Mouse (Mus musculus): ENCODE data around the gene Leng8. TPM values are rescaled to one million over a fixed set of nuclear protein-coding genes. Genes with fewer than 3 reads are reported as not detected.

Leng8 gene
- polyA plus RNA-seq, 1 experiment = 372 TPM

- no peak for TF ChIP-seq CTCF (IDR thresholded peaks at IDR 0.05; ENCODE audit: extremely low read depth, insufficient read length, insufficient replicate concordance, low read depth, low read length)
- TF ChIP-seq POLR2A (IDR thresholded peaks at IDR 0.05; ENCODE audit: low read depth, low read length) = no peak
- peak overlapping the region; percentile 100 for H3K27ac ChIP-seq (ENCODE audit: insufficient read depth, low read depth, low read length)
- WGBS = 59% methylated on average over 4 of the region's 4 CpGs
- H3K27me3 ChIP-seq (ENCODE audit: control insufficient read depth, insufficient read depth, low read length) = no peaks in the 10 kb centered on the region
- peak overlapping the region; percentile 86 for H3K4me3 ChIP-seq (ENCODE audit: low read depth, low read length)
- H3K4me1 ChIP-seq (ENCODE audit: control insufficient read depth, insufficient read depth, insufficient read length, low read length) = peaks cover 19% of the 10 kb centered on the region
- peaks cover 52% of the 10 kb centered on the region for H3K36me3 ChIP-seq (ENCODE audit: control insufficient read depth, insufficient read depth, low read length)
Measured at GRCm38 (mm10) chr7:4147836-4148235, 11.0 kb downstream of the Leng8 start.

- 12% methylated on average over 18 of the region's 18 CpGs for WGBS
- TF ChIP-seq CTCF (IDR thresholded peaks at IDR 0.05; ENCODE audit: extremely low read depth, insufficient read length, insufficient replicate concordance, low read depth, low read length) = 0 out of 2 replicates have a peak, but pooled peaks have one; percentile 8
- no peak; the same call in 1 of the 2 replicates for TF ChIP-seq POLR2A (IDR thresholded peaks at IDR 0.05; ENCODE audit: low read depth, low read length)
Measured at GRCm38 (mm10) chr7:4148341-4149208, 11.7 kb downstream of the Leng8 start.

GRCm38 (mm10) chr7:4149209-4150054 is 12.6 kb downstream of the Leng8 start:
- TF ChIP-seq CTCF (IDR thresholded peaks at IDR 0.05; ENCODE audit: extremely low read depth, insufficient read length, insufficient replicate concordance, low read depth, low read length) (no peak), POLR2A (IDR thresholded peaks at IDR 0.05; ENCODE audit: low read depth, low read length) (peak; percentile 74)
- WGBS = under 1% methylated on average over 64 of the region's 64 CpGs
- H3K36me3 ChIP-seq (ENCODE audit: control insufficient read depth, insufficient read depth, low read length) = peaks cover 36% of the 10 kb centered on the region

More at GRCm38 (mm10) chr7:4148341-4149208, 11.7 kb downstream of the Leng8 start:
- Histone ChIP-seq H3K4me1 (ENCODE audit: control insufficient read depth, insufficient read depth, insufficient read length, low read length) (peaks cover 19% of the 10 kb centered on the region), H3K27ac (ENCODE audit: insufficient read depth, low read depth, low read length) (peak overlapping the region; percentile 100), H3K4me3 (ENCODE audit: low read depth, low read length) (peak overlapping the region; percentile 86), H3K36me3 (ENCODE audit: control insufficient read depth, insufficient read depth, low read length) (peaks cover 44% of the 10 kb centered on the region), H3K27me3 (ENCODE audit: control insufficient read depth, insufficient read depth, low read length) (no peaks in the 10 kb centered on the region)

GRCm38 (mm10) chr7:4150059-4150541 is 13.3 kb downstream of the Leng8 start, which contains the start of gene Leng9:
Gene Leng9, minus strand, starts transcription at chr7:4150374.
- H3K27ac ChIP-seq (ENCODE audit: insufficient read depth, low read depth, low read length) = peak within 1 kb of the TSS; percentile 100
- TF ChIP-seq CTCF (IDR thresholded peaks at IDR 0.05; ENCODE audit: extremely low read depth, insufficient read length, insufficient replicate concordance, low read depth, low read length) = no peak
- TF ChIP-seq POLR2A (IDR thresholded peaks at IDR 0.05; ENCODE audit: low read depth, low read length) = peak; percentile 34; the same call in 1 of the 2 replicates
- under 1% methylated on average over 14 of the region's 14 CpGs for whole genome bisulfite sequencing
- no peaks in the 10 kb centered on the region for H3K27me3 ChIP-seq (ENCODE audit: control insufficient read depth, insufficient read depth, low read length)
- H3K4me1 ChIP-seq (ENCODE audit: control insufficient read depth, insufficient read depth, insufficient read length, low read length) = peaks cover 26% of the 10 kb centered on the region
- peak within 1 kb of the TSS; percentile 86 for H3K4me3 ChIP-seq (ENCODE audit: low read depth, low read length)
- H3K36me3 ChIP-seq (ENCODE audit: control insufficient read depth, insufficient read depth, low read length) = peaks cover 33% of the 10 kb centered on the region

More at GRCm38 (mm10) chr7:4149209-4150054, 12.6 kb downstream of the Leng8 start:
- H3K4me3 ChIP-seq (ENCODE audit: low read depth, low read length) = peak overlapping the region; percentile 86
- no peaks in the 10 kb centered on the region for H3K27me3 ChIP-seq (ENCODE audit: control insufficient read depth, insufficient read depth, low read length)
- H3K27ac ChIP-seq (ENCODE audit: insufficient read depth, low read depth, low read length) = peak overlapping the region; percentile 100
- H3K4me1 ChIP-seq (ENCODE audit: control insufficient read depth, insufficient read depth, insufficient read length, low read length) = peaks cover 22% of the 10 kb centered on the region

GRCm38 (mm10) chr7:4150811-4151221 is 14.0 kb downstream of the Leng8 start:
- Histone ChIP-seq H3K36me3 (ENCODE audit: control insufficient read depth, insufficient read depth, low read length) (peaks cover 28% of the 10 kb centered on the region), H3K4me3 (ENCODE audit: low read depth, low read length) (peak overlapping the region; percentile 59), H3K27ac (ENCODE audit: insufficient read depth, low read depth, low read length) (peak overlapping the region; percentile 100), H3K27me3 (ENCODE audit: control insufficient read depth, insufficient read depth, low read length) (no peaks in the 10 kb centered on the region), H3K4me1 (ENCODE audit: control insufficient read depth, insufficient read depth, insufficient read length, low read length) (peaks cover 26% of the 10 kb centered on the region)
- TF ChIP-seq CTCF (IDR thresholded peaks at IDR 0.05; ENCODE audit: extremely low read depth, insufficient read length, insufficient replicate concordance, low read depth, low read length) = no peak
- TF ChIP-seq POLR2A (IDR thresholded peaks at IDR 0.05; ENCODE audit: low read depth, low read length) = no peak; the same call in 1 of the 2 replicates
- 5% methylated on average over 14 of the region's 14 CpGs for WGBS

- TF ChIP-seq CTCF (IDR thresholded peaks at IDR 0.05; ENCODE audit: extremely low read depth, insufficient read length, insufficient replicate concordance, low read depth, low read length) (no peak), POLR2A (IDR thresholded peaks at IDR 0.05; ENCODE audit: low read depth, low read length) (no peak)
- Histone ChIP-seq H3K4me3 (ENCODE audit: low read depth, low read length) (peak overlapping the region; percentile 59), H3K36me3 (ENCODE audit: control insufficient read depth, insufficient read depth, low read length) (peaks cover 28% of the 10 kb centered on the region), H3K27me3 (ENCODE audit: control insufficient read depth, insufficient read depth, low read length) (no peaks in the 10 kb centered on the region), H3K27ac (ENCODE audit: insufficient read depth, low read depth, low read length) (peak overlapping the region; percentile 89), H3K4me1 (ENCODE audit: control insufficient read depth, insufficient read depth, insufficient read length, low read length) (peaks cover 26% of the 10 kb centered on the region)
- WGBS = 16% methylated on average over 22 of the region's 22 CpGs
Measured at GRCm38 (mm10) chr7:4151241-4151640, 14.4 kb downstream of the Leng8 start.
